Mouse (Mus musculus): ENCODE results near the gene Pfn2. TPM values are rescaled to one million over a fixed set of nuclear protein-coding genes. Genes with fewer than 3 reads are reported as not detected.
A peak's percentile ranks its signal among the peaks of the same experiment; 100 is the strongest.
"Not testable (repeated sequence)": the region's sequence is repeated elsewhere in the genome, so short reads cannot be mapped to it uniquely, and the experiment has no call there.

The Pfn2 gene
- 590 and 598 TPM in 2 replicates for polyA plus RNA-seq (2015; fragmentation: Nextera tagmentation; extraction: Ambion mirVana)

DNA sequence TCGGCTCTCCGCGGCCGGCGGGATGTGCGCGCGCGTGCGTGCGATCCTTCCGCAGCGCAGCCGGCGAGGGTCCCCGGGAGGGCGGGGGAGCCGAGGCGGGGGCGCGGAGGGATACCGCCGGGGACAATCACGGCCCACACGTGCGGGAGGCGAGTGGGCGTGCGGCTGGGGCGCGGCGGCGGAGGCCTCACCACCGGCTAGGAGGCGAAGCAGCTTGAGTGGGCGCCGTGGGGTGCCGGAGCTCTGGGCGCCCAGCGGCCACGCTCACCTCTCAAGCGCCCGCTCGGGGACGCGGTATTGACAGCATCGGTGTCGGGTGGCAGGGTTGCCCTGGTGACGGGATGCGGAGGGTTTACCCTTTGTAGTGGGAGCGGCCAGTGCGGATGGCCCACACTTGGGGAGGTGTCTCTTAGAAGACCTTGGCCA is at the start of gene Pfn2:
TSS of gene Pfn2 (minus strand) at position 320 of the 426 bp plus-strand sequence.
- peak; percentile 90 for ATAC-seq (ENCODE audit: low FRiP score)
- Histone ChIP-seq H3K4me1 (replicated peaks) (peaks cover 23% of the 10 kb centered on the region), H3K9me3 (no peaks in the 10 kb centered on the region), H3K4me3 (peak within 1 kb of the TSS; percentile 97), H3K36me3 (peaks cover 14% of the 10 kb centered on the region), H3K27me3 (no peaks in the 10 kb centered on the region), H3K9ac (peak within 1 kb of the TSS; percentile 99), H3K27ac (peak within 1 kb of the TSS; percentile 100), H3K4me2 (peak within 1 kb of the TSS; percentile 89)
- WGBS: 1% methylated on average over 41 of the region's 52 CpGs

GRCm38 (mm10) chr3:57882945-57883344 is 35.1 kb upstream of the Pfn2 start:
- Histone ChIP-seq H3K4me2 (no peak overlapping the region), H3K36me3 (no peaks in the 10 kb centered on the region), H3K4me1 (replicated peaks) (no peaks in the 10 kb centered on the region), H3K9me3 (no peaks in the 10 kb centered on the region), H3K9ac (no peak overlapping the region), H3K4me3 (no peak overlapping the region), H3K27ac (no peak overlapping the region), H3K27me3 (no peaks in the 10 kb centered on the region)
- WGBS: 90% methylated on average over 3 of the region's 3 CpGs
- ATAC-seq (ENCODE audit: low FRiP score): no peak

GRCm38 (mm10) chr3:57846912-57847759 is 743 bp downstream of the Pfn2 start:
- WGBS: under 1% methylated on average over 77 of the region's 104 CpGs
- ATAC-seq (ENCODE audit: low FRiP score): peak; percentile 91

DNA sequence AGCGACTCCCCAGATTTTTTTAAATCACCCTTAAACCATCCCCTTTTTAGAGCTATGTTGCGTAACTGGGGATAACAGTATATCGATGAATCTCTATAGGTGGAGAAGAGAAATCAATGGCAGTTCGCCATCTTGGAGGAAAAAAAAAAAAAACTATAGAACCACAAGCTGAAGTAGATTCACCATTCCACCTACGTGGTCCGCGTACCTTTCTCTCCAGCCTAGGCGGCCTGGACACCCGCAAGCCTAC is 1.3 kb downstream of the Pfn2 start:
- peak overlapping the region; percentile 99 for H3K9ac ChIP-seq
- H3K9me3 ChIP-seq: no peaks in the 10 kb centered on the region
- WGBS: 0% methylated on average over 9 of the region's 9 CpGs
- no peaks in the 10 kb centered on the region for H3K27me3 ChIP-seq
- H3K4me3 ChIP-seq: peak overlapping the region; percentile 97
- H3K4me2 ChIP-seq: peak overlapping the region; percentile 89
- peaks cover 25% of the 10 kb centered on the region for H3K36me3 ChIP-seq
- H3K4me1 ChIP-seq (replicated peaks): peaks cover 29% of the 10 kb centered on the region
- no peak for ATAC-seq (ENCODE audit: low FRiP score)
- peak overlapping the region; percentile 100 for H3K27ac ChIP-seq

More at GRCm38 (mm10) chr3:57846912-57847759, 743 bp downstream of the Pfn2 start:
- no peaks in the 10 kb centered on the region for H3K27me3 ChIP-seq
- H3K9ac ChIP-seq: peak overlapping the region; percentile 99
- peak overlapping the region; percentile 100 for H3K27ac ChIP-seq
- peaks cover 29% of the 10 kb centered on the region for H3K4me1 ChIP-seq (replicated peaks)
- peak overlapping the region; percentile 89 for H3K4me2 ChIP-seq
- H3K9me3 ChIP-seq: no peaks in the 10 kb centered on the region
- H3K36me3 ChIP-seq: peaks cover 21% of the 10 kb centered on the region
- H3K4me3 ChIP-seq: peak overlapping the region; percentile 97

DNA sequence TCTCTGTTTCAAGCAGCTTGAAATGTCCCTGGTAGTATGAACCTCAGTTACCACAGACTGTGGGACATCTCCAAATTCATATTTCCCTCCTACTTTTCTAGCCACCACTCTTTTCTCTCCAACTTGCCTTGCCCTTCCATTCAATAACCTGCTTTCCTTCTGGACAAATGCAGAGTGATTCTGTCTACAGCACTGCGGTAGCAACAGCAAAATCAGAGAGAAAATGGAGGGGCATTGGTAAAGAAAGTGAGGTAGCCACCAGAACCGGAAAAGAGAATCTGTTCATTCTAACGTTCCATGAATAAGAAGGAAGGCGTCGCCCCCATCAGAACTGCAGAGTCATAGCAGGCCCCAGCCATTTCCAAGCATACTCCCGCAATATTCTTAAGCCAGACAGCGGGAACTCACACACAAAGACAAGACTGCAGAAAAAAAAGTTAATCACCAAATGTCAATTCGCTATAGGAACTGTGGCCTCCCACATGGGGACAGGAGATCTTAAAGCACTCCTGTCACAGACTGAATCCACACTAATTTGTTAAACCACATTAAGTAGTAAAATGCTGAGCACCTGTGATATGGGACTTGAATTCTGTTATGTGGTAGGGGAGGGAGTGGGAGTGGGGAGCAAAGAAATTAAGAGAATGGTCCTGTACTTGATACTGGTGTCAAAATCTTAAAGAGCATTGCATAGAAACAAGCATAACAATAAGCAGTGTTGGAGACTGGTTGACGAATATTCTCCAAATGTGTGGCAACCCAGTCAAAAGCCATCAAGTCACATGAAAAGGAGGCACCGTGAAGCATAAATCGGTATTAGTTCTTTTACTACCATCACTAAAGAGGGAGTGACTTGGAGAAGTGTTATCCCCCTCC is 1.9 kb downstream of the Pfn2 start:
- Histone ChIP-seq H3K27ac (peak overlapping the region; percentile 100), H3K27me3 (no peaks in the 10 kb centered on the region), H3K4me1 (replicated peaks) (peaks cover 34% of the 10 kb centered on the region), H3K9me3 (no peaks in the 10 kb centered on the region), H3K9ac (peak overlapping the region; percentile 99), H3K36me3 (peaks cover 30% of the 10 kb centered on the region), H3K4me3 (peak overlapping the region; percentile 97), H3K4me2 (peak overlapping the region; percentile 89)
- no peak for ATAC-seq (ENCODE audit: low FRiP score)
- 6% methylated on average over 11 of the region's 11 CpGs for WGBS

DNA sequence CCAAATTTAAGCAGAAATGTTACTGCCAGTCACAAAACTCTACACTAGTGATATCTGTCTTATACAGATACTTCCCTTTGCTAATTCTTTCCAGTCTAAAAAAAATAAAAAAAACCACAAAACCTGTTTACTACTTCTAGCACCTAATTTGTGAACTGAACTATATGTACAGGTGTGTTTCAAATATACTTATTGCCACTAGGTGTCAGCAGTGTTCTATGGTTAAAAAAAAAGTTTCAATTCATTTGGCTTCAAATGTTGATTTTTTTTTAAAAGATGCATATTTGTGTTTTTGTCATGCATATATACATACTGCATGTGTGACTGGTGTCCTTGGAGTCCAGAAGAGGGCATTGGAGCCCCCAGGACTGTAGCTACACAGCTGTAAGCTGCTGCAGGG is 4.1 kb downstream of the Pfn2 start:
- peaks cover 41% of the 10 kb centered on the region for H3K36me3 ChIP-seq
- H3K4me1 ChIP-seq (replicated peaks): peaks cover 34% of the 10 kb centered on the region
- ATAC-seq (ENCODE audit: low FRiP score): no peak
- no peak overlapping the region for H3K4me2 ChIP-seq
- no peak overlapping the region for H3K9ac ChIP-seq
- H3K4me3 ChIP-seq: no peak overlapping the region
- H3K9me3 ChIP-seq: no peaks in the 10 kb centered on the region
- H3K27me3 ChIP-seq: no peaks in the 10 kb centered on the region
- H3K27ac ChIP-seq: no peak overlapping the region

DNA sequence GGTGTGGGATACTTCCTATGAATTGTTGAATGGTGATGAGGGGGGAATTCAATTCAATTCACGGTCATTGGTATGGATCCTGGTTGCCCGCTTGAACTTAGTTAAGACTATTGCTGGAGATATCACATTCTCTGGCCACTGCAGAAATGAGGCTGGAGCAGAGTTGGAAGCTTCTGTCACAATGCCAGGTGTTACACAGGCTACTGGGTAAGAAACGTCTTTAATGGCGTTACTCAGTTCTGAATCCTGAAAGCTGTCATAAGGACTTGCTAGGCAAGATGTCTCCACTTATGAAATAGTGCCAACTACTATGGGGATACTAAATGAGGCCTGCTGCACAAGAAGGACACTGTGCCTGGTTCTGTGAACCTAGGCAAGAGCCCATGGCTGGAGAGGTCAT is 11.0 kb downstream of the Pfn2 start:
- Histone ChIP-seq H3K9ac (no peak overlapping the region), H3K27ac (no peak overlapping the region), H3K4me1 (replicated peaks) (peaks cover 4% of the 10 kb centered on the region; the same call in 1 of the 2 replicates), H3K9me3 (no peaks in the 10 kb centered on the region), H3K4me3 (no peak overlapping the region), H3K36me3 (peaks cover 37% of the 10 kb centered on the region), H3K4me2 (no peak overlapping the region), H3K27me3 (no peaks in the 10 kb centered on the region)
- 96% methylated on average over 4 of the region's 4 CpGs for WGBS
- ATAC-seq (ENCODE audit: low FRiP score): no peak

DNA sequence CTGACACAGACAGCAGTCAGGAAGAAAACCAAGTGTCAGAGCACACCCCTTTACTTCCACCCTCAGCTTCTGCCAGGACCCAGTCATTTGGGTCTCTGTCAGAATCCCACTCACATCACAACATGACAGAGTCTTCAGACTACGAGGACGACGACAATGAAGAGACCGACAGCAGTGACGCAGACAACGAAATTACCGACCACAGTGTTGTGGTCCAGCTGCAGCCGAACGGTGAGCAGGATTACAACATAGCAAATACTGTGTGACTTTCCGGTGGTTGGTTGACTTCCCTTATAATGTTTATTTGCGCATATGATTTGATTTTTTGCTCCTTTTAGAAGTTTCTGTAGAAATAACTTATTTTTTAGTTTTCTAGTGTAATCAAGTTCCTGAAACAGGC is 14.3 kb downstream of the Pfn2 start:
- H3K36me3 ChIP-seq: peaks cover 29% of the 10 kb centered on the region
- H3K4me2 ChIP-seq: no peak overlapping the region
- no peak overlapping the region for H3K4me3 ChIP-seq
- no peak overlapping the region for H3K27ac ChIP-seq
- H3K9ac ChIP-seq: no peak overlapping the region
- ATAC-seq (ENCODE audit: low FRiP score): no peak
- no peaks in the 10 kb centered on the region for H3K27me3 ChIP-seq
- no peaks in the 10 kb centered on the region for H3K9me3 ChIP-seq
- 91% methylated on average over 11 of the region's 11 CpGs for WGBS
- H3K4me1 ChIP-seq (replicated peaks): no peaks in the 10 kb centered on the region

DNA sequence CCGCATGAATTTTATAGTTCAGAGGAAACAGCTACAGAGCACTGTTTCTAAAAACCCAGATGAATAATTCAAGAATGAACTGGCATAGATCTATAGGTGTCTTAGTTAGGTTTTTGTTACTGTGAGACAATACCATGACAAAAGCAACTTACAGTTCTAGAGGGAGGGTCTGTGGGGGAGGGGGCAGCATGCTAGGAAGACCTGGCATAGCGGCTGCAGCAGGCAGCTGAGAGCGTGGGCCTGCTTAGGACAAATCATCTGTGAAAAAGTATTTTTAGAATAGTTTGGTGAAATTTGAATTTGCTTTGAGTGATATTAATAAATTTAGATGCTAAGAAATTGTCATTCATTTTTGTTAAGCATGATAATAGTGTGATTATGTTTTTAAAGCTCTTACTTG is 22.0 kb downstream of the Pfn2 start:
- Histone ChIP-seq H3K4me1 (replicated peaks) (no peaks in the 10 kb centered on the region), H3K9me3 (no peaks in the 10 kb centered on the region), H3K27ac (no peak overlapping the region), H3K36me3 (peaks cover 17% of the 10 kb centered on the region), H3K9ac (no peak overlapping the region), H3K4me2 (no peak overlapping the region), H3K4me3 (no peak overlapping the region), H3K27me3 (no peaks in the 10 kb centered on the region)
- 86% methylated on average over 3 of the region's 3 CpGs for WGBS
- no peak for ATAC-seq (ENCODE audit: low FRiP score)

DNA sequence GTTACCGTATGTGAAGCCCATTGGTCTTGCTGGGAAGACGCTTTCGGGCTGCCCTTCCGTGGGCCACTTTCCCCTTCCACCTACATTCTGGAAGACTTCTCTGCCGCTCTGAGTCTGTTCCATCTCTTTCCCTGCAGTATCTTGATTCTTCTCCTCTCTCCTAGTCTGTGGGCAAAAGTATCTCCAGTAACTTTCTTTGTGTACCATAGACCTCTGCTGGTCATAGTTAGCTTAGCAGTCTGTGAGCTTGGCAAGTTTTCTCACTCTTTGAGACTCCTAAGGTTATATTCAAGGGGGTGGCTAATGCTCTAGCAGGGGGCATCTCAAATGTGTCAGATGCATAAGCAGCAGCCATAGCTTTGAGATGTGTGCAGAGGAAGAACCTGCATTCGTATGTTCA is 32.4 kb downstream of the Pfn2 start:
- Histone ChIP-seq H3K9ac (no peak overlapping the region), H3K4me2 (no peak overlapping the region), H3K9me3 (no peaks in the 10 kb centered on the region), H3K36me3 (no peaks in the 10 kb centered on the region), H3K4me1 (replicated peaks) (no peaks in the 10 kb centered on the region), H3K27me3 (no peaks in the 10 kb centered on the region), H3K4me3 (no peak overlapping the region), H3K27ac (no peak overlapping the region)
- WGBS: 84% methylated on average over 6 of the region's 6 CpGs
- ATAC-seq (ENCODE audit: low FRiP score): no peak

DNA sequence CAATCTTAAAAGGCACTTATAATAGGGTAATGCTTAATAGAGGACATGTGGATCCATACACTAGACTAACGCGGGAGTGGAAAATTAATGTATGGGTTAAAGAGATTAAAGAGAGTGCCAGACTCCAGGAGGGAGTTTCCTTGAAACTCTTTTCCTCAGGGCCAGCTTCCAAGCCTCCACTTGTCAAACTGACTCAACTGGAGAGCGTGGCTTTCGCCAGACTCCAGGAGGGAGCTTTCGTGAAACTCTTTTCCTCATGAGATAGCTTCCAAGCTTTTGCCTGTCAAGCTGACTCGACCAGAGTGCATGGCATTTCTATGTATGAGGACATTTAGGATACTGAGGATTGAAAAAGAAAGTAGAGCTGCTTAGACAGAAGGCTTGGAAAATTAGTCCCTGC is 52.8 kb downstream of the Pfn2 start:
- not testable (repeated sequence) for H3K9me3 ChIP-seq; ATAC-seq (ENCODE audit: low FRiP score); H3K9ac ChIP-seq; H3K36me3 ChIP-seq; H3K27me3 ChIP-seq; H3K4me1 ChIP-seq (replicated peaks); H3K4me2 ChIP-seq; H3K4me3 ChIP-seq; H3K27ac ChIP-seq
- 67% methylated on average over 6 of the region's 6 CpGs for WGBS
